Mouse (Mus musculus): Measurements from ENCODE around the gene 5730522E02Rik.

DNA sequence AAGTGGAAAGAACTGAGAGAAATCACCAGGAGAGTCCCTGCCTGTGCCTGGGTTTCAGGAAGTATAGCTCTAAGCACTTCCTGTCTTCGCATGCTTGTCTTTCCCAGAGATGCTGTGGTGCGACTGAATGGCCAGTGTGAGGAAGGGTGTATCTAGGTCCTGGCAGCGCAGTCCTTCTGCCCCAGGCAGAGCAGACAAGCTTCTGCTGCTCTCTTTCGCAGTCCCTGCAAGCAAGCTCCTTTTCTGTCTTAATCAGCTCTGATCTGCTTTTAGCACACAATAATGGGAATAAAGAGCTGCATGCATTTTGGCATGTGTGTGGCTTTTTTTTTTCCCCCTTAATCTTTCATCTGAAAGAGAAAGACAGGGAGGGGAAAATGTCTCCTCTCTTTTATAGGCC lies 338.2 kb downstream of the 5730522E02Rik start:
- no peak for TF ChIP-seq CTCF (IDR thresholded peaks at IDR 0.05; ENCODE audit: control insufficient read depth, insufficient read depth, insufficient replicate concordance, low read depth, low read length)
- no peak for TF ChIP-seq POLR2A (IDR thresholded peaks at IDR 0.05; ENCODE audit: control insufficient read depth, low read depth, low read length)
